8 mouse cellular contexts compared by ENCODE assay signal in genomic region chr13:95719320-95720232, GRCm38 (mm10). TPM values are rescaled to one million over a fixed set of nuclear protein-coding genes. Genes with fewer than 3 reads are reported as not detected.
DNase-seq lines count a peak whose midpoint lies in the region; ATAC-seq lines count a peak whose summit lies in the region.

No protein-coding gene starts in this region.

- 55% methylated on average over 14 of the region's 14 CpGs for WGBS in embryonic facial prominence, embryonic 11.5 days
- WGBS in midbrain, embryonic 11.5 days = 64% methylated on average over 14 of the region's 14 CpGs

- peak; percentile 94 for DNase-seq in 3T3-L1 (ENCODE audit: low read depth, low spot score)
- peak; percentile 79 for DNase-seq in adrenal gland, postnatal 14 days
- peak; percentile 84 for DNase-seq in embryonic facial prominence, embryonic 11.5 days (ENCODE audit: low spot score)
- DNase-seq in heart, adult 18-20 months = peak; percentile 57 to 79
- peak; percentile 25 for DNase-seq in kidney, adult 11 months
- DNase-seq in left cerebral cortex, postnatal 4 days = peak; percentile 65
- DNase-seq in midbrain, embryonic 11.5 days (ENCODE audit: low spot score, missing footprints) = peak; percentile 92
- peak; percentile 28 for DNase-seq in skeletal muscle tissue, adult 2 months (ENCODE audit: low read depth, low spot score)

- intact Hi-C loops in left cerebral cortex, postnatal 4 days (cut with DNase I) = loop anchor here (5.0 kb wide), 1 partner anchor 157 kb away; no protein-coding TSS in a partner anchor

- ATAC-seq in embryonic facial prominence, embryonic 11.5 days (replicated peaks; ENCODE audit: insufficient number of reproducible peaks, low FRiP score, low TSS enrichment, low read depth) = peak; percentile 75; the same call in 1 of the 2 replicates
- peak; percentile 80 for ATAC-seq in midbrain, embryonic 11.5 days (ENCODE audit: low FRiP score)

- no peak overlapping the region for H3K27ac ChIP-seq in embryonic facial prominence, embryonic 11.5 days (replicated peaks; ENCODE audit: low read depth, low read length)
- H3K27ac ChIP-seq in midbrain, embryonic 11.5 days (ENCODE audit: low read depth, low read length) = no peak overlapping the region

- H3K9ac ChIP-seq in embryonic facial prominence, embryonic 11.5 days (replicated peaks; ENCODE audit: low read length) = no peak overlapping the region
- H3K9ac ChIP-seq in midbrain, embryonic 11.5 days (ENCODE audit: low read length) = no peak overlapping the region

- H3K36me3 ChIP-seq in embryonic facial prominence, embryonic 11.5 days (replicated peaks; ENCODE audit: control insufficient read depth, insufficient read depth, low read depth, low read length) = no peaks in the 10 kb centered on the region
- no peaks in the 10 kb centered on the region; the same call in 1 of the 2 replicates for H3K36me3 ChIP-seq in midbrain, embryonic 11.5 days (ENCODE audit: control insufficient read depth, insufficient read depth, low read length)

- no peaks in the 10 kb centered on the region for H3K9me3 ChIP-seq in embryonic facial prominence, embryonic 11.5 days (replicated peaks; ENCODE audit: control insufficient read depth, low read length)
- H3K9me3 ChIP-seq in midbrain, embryonic 11.5 days (ENCODE audit: control insufficient read depth, low read length) = no peaks in the 10 kb centered on the region

- H3K27me3 ChIP-seq in embryonic facial prominence, embryonic 11.5 days (ENCODE audit: control insufficient read depth, insufficient read depth, low read length) = no peaks in the 10 kb centered on the region
- H3K27me3 ChIP-seq in midbrain, embryonic 11.5 days (ENCODE audit: control insufficient read depth, insufficient read depth, low read length) = no peaks in the 10 kb centered on the region

- no peak overlapping the region for H3K4me3 ChIP-seq in embryonic facial prominence, embryonic 11.5 days (ENCODE audit: low read depth, low read length)
- H3K4me3 ChIP-seq in midbrain, embryonic 11.5 days (ENCODE audit: low read depth, low read length) = no peak overlapping the region

- H3K4me2 ChIP-seq in embryonic facial prominence, embryonic 11.5 days (ENCODE audit: low read depth, low read length) = no peak overlapping the region
- H3K4me2 ChIP-seq in midbrain, embryonic 11.5 days = no peak overlapping the region

- H3K4me1 ChIP-seq in embryonic facial prominence, embryonic 11.5 days (ENCODE audit: control insufficient read depth, insufficient read depth, low read length) = no peaks in the 10 kb centered on the region
- no peaks in the 10 kb centered on the region for H3K4me1 ChIP-seq in midbrain, embryonic 11.5 days (ENCODE audit: control insufficient read depth, insufficient read depth, low read length)

RNA-seq across cellular contexts. Expression of gene F2rl2, which starts 22.9 kb away (rescaled TPM):
- total RNA-seq in adrenal gland, postnatal 14 days (2021) = 0.38 and 0.48 TPM in 2 replicates
- polyA plus RNA-seq in embryonic facial prominence, embryonic 11.5 days (2014; fragmentation: Nextera tagmentation; extraction: Ambion mirVana) = 3.0 and 3.2 TPM in 2 replicates
- total RNA-seq in heart, adult 18-20 months (2021) = under 1 TPM; 0.15 to 0.20 TPM
- total RNA-seq in left cerebral cortex, postnatal 4 days (2021) = under 1 TPM; 0.54 to 0.72 TPM
- polyA plus RNA-seq in midbrain, embryonic 11.5 days (2014; fragmentation: Nextera tagmentation; extraction: Ambion mirVana) = 2.9 and 3.0 TPM in 2 replicates

Comparison
In these comparisons a context has a peak if more than half of its experiments do, and no peak if none do; other contexts are left out.
1. DNase-seq: peak in every context shown above with its lines; median percentile 94 in 3T3-L1; 92 in midbrain, embryonic 11.5 days; 84 in embryonic facial prominence, embryonic 11.5 days; 79 in adrenal gland, postnatal 14 days; 68 in heart, adult 18-20 months; 65 in left cerebral cortex, postnatal 4 days; 28 in skeletal muscle tissue, adult 2 months; 25 in kidney, adult 11 months.